Mouse (Mus musculus): ENCODE data around the gene Rnd1.

DNA sequence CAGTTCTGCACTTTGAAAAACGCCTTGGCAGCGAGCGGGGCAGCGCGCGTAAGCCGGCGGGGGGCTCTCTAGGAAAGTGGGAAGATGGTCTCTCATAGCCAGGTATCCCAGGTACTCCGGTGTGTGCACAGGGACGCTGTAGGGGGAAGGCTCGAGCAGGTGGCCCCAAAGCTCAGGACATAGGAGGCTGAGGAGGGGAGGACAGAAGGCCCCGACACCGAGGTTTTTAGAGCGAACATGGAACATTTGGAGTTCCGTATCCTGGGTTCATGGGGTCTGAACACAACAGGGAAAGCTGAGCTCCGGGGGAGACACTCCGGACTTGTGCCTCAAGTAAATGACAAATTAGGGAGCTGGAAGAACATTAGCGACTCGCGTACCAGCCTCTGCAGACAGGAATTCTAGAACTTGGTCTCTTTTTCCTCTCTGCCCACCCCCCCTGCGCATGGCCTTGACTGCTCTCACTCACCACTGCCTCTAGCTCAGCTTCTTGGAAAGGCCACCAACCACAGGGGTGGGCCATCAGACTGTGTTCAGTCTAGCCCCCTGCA lies 41.9 kb downstream of the Rnd1 start:
- TF ChIP-seq CTCF (IDR thresholded peaks at IDR 0.05; ENCODE audit: extremely low read depth, insufficient read depth, insufficient read length, insufficient replicate concordance) (no peak), POLR2A (IDR thresholded peaks at IDR 0.05; ENCODE audit: low read depth, low read length) (no peak)
